Mouse (Mus musculus) liver, adult (tissue): Measurements from ENCODE around the gene Wasf2.

Source experiments
- GATA4 ChIP-seq: IDR thresholded peaks from 2 replicates; pipeline ENCODE4 v1.6.1; 2014; ENCODE audit warnings: mild to moderate bottlenecking, low read length; ENCODE audit not compliant: insufficient replicate concordance

Wasf2 gene

DNA sequence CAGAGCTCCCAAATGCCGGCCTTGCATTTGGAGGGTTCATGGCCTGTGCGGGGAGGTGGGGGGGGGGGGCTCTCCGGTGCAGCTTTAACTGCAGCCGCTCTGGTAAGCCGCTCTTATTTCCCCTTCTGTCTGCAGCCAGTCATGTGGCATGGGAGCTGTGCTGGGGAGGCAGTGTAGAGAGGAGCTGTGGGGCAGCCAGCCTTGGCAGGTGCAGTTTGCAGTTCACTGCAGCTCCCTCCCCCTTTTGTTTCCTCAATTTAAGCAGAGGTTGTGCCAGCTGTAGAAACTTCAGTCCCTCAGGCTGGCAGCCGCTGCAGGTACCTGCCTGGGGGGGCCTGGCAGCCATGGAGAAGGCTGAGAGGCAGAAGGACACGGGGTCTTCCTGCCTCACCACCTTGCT, 66.5 kb downstream of the Wasf2 start:
- TF ChIP-seq GATA4: no peak

DNA sequence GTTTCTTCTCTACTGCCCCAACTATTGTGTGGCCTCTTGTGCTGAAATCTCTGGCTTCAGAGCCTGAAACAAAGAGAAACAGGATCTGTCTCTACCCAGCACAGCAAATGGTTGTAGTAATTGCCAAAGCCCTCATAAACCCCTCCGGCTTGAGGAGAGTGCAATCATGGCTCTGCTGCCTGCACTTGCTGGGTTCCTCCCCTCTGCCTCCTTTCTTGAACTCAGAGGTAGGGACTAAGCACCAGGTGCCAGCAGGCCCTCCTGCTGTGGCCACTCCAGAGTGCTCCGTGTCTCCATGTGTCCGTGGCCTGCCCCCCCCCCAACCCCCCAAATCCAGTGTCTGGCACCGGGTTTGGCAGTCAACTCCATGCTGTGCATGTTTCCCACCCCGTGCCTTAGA, 67.0 kb downstream of the Wasf2 start:
- no peak for TF ChIP-seq GATA4

DNA sequence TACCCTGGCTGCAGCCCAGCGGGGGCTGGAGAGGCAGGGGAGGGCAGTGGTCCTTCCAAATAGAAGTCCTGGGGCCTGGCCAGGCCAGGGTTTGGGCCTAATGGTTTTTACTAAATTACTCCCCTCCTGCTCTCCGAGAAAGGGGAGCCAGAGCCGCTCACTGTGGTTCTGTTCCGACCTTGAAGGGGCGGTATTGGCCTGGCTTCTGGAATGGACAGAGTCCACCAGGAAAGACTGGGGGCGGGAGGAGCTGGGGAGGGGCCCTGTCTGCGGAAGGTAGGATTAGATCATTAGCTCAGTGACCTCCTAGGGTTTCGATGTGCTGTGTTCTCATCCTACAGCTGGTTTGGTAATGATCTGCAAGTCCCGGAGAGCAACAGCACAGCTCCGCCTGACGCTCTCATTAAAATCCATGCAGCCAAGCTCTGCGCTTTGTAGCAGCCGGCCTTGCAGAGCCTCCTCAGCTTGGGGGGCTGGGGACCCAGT, 67.5 kb downstream of the Wasf2 start:
- no peak for TF ChIP-seq GATA4

- no peak for TF ChIP-seq GATA4
These were observed 68.3 kb downstream of the Wasf2 start for GRCm38 (mm10) chr4:133198337-133199180.

DNA sequence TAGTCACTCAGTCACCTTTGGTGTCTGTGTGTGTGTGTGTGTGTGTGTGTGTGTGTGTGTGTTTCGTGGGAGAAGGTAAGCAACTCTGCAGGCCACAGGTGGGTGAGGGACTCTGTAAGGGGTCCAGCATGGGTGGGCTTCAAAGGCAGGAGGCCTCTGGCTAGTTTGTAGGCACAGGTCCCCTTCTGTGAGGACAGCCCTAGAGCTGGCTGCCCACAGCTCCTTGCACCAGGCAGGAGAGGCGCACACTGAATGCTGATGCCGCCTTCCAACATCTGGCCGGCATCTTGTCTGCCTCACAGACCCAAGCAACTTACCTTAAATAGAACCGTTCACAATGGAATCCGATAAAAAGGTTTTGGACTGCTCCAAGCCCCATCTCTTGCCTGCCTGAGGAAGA, 69.4 kb downstream of the Wasf2 start:
- no peak for TF ChIP-seq GATA4

DNA sequence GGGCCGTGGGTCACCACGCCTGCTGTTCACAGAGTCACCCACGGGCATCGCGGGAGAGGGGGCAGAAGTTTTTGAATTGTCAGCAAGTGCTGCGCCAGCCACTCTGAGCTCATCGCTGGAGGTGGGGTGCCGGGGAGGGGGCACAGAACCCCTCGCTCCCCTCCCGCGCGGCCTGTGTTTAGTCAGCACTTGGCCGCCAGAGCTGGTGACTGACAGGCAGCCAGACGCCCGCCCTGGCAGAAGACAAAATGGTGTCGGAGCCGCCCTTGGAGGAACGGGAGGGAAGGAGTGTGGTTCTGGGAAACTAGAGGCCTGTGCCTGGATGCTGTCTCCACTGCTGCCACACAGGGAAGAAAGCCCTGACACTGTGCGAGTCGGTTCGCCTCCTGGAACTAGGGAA, 70.0 kb downstream of the Wasf2 start:
- no peak for TF ChIP-seq GATA4

DNA sequence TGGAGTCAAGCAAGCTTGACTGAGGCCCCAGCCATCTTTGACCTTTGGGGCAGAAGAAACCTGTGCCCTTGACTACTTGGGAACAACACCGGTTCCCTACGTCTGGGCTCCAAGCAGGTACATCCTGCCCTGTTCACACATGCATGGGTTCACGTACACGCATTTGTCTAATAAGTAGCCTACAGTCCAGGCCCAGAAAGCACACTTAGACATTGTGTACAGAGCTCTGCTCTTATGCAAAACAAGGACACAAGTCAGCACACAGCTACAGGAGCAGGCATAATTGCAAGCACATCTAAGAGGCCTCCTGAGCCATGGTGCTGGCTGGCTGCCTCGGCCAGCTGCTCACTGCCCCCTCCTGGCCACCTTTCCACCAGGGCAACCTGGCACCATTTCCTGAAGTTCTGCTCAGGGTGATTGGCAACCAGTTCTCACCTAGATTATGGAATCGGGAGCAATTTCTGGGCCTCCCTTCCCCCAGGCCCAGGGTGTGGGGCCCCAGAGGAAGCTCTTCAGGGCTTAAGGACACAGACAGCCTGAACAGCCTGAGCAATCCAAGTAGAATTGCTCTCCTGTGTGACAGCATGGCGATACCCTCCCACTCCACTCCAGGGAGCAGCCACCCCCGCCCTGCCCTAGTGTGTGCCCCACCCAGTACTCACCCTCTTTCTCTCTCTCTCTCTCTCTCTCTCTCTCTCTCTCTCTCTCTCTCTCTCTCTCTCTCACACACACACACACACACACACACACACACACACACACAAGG, 70.9 kb downstream of the Wasf2 start:
- TF ChIP-seq GATA4: no peak

DNA sequence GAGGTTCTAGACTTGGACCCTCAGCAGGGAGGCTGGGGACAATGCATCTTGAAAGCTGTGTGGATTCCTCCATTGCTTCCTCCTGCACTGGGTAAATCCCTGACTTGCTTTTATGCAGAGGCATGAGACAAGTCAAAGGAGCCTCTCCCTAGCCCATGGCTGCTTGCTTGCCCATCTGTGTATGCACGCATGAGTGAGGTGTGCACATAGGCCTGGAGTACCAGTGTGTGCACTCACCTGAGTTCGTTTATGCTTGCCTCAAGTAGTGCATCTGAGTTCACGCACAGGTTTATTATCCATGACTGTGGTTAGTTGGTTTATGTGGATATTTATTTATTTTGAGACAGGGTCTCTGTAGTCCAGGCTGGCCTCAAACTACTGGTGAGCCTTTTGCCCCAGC, 71.9 kb downstream of the Wasf2 start:
- no peak for TF ChIP-seq GATA4

GRCm38 (mm10) chr4:133203591-133203990, 73.3 kb downstream of the Wasf2 start:
- TF ChIP-seq GATA4: no peak

DNA sequence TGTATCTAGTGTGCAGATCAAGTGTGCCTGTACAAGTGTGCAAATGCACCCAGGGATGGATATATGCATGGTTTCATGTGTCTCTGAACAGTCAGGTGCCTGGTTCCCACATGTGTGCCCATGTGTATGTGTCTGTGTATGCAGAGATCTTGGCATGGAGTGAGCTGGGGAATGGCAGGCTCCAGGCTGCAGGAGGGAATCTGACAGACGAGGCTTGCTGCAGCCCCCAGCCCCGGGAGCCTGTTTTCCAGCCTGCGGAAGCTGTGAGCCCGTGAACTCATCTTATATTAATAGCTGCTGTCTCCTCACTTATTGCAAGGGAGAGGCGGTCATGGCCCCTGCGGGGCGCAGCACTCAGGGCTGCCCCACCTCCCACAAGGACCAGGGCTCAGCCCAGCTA, 74.1 kb downstream of the Wasf2 start:
- TF ChIP-seq GATA4: no peak

- no peak for TF ChIP-seq GATA4
These were observed 79.1 kb downstream of the Wasf2 start for GRCm38 (mm10) chr4:133209366-133209765.

DNA sequence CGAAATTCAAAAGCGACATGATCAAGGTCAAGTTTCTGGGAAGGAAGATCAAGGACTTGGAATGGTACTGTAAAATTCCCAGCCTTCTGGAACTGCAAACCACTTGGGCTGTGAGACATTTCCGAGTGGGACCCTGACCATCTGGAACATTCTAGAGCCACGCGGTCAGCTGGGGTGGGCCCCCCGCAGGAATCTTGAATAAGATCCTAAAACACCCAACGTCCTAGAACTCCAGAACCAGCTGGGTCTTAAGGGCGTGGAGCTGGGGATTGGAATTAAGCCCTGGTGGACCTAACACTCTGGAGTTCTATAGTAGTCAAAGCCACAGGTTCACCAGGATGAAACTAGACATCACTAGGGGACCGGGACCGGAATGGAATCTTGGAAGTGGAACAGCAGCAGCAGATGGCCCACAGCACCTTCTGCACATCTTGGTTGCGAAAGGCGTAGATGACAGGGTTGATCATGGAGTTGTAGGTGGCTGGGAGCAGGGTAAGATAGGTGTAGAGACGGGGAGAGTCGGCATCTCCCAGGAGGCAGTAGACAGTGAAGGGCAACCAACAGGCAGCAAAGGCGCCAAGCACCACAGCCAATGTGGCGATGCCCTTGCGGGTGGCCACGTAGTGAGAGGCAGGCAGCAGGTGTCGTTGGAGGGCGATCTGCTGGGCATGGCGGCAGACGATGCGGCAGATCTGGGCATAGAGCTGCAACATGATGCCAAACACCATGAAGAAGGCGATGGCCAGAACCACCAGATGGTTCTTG, 79.9 kb downstream of the Wasf2 start:
- no peak for TF ChIP-seq GATA4

- TF ChIP-seq GATA4: no peak
These were observed 80.6 kb downstream of the Wasf2 start for GRCm38 (mm10) chr4:133210788-133211390.

GRCm38 (mm10) chr4:133211751-133212561, 81.7 kb downstream of the Wasf2 start, which contains the start of the genes Cd164l2 and Gpr3:
Gene Cd164l2, plus strand, starts transcription at chr4:133212131.
Gene Gpr3, minus strand, starts transcription at chr4:133212536.
- TF ChIP-seq GATA4: no peak
